Mouse (Mus musculus) kidney, postnatal 10 days (tissue): ENCODE measurements around the gene Ifi206.
A peak's percentile ranks its signal among the peaks of the same experiment; 100 is the strongest.
"Not testable (repeated sequence)": the region's sequence is repeated elsewhere in the genome, so short reads cannot be mapped to it uniquely, and the experiment has no call there.

Source experiments
- DNase-seq: peaks from one replicate; pipeline ENCODE4 v3.0.0; 2021; ENCODE audit warnings: mixed read lengths

The Ifi206 gene

DNA sequence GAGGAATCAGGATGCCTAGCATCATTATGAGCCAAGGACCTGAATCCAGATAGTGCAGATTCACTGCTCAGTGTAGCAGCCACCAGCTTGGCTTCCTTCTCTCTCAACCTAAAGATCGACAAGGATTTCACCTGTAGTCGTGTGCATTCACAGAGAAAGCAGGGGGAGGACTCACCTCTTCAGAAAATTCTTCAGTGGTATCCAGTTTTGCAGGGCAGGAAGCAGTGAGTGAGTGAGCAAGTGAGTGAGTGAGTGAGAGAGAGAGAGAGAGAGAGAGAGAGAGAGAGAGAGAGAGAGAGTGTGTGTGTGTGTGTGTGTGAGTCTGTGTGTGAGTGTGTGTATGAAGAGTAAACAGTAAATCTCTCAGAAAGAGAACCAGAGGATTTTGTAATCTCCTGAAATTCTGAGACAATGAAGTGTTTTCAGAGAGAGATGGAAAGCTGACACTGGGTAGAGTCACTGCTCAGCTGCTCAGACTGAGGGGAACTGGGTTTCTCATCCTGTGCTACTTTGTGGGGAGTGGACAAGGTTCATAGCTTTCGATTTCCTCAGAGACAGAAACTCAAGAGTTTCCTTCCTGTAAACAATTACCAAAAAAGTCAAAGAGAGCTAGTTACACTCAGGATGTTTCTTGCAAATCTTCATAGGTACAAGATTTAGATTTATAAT lies at the start of gene Ifi206:
Ifi206 (minus strand) TSS at position 230 of the 669 bp plus-strand sequence.
- not testable (repeated sequence) for DNase-seq

DNA sequence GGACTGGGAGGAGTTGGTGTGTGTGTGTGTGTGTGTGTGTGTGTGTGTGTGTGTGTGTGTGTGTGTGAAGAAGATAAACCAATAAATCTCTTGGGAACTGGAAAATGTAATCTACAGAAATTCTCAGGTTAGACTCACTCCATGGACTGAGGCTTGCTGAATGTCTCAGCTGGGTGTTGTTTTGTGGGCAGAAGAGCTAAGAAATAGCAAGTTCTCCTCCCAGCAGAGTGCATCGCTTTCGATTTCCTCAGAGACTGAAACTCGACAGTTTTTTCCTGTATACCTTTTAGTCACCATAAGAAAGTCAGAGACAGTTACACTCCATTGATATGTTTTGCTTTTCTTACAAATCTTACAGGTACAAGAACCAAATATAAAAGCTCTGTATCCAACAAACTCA lies 45.0 kb upstream of the Ifi206 start, which contains the start of gene Ifi214:
Ifi214 (minus strand) TSS at position 167 of the 400 bp plus-strand sequence.
- DNase-seq: not testable (repeated sequence)

DNA sequence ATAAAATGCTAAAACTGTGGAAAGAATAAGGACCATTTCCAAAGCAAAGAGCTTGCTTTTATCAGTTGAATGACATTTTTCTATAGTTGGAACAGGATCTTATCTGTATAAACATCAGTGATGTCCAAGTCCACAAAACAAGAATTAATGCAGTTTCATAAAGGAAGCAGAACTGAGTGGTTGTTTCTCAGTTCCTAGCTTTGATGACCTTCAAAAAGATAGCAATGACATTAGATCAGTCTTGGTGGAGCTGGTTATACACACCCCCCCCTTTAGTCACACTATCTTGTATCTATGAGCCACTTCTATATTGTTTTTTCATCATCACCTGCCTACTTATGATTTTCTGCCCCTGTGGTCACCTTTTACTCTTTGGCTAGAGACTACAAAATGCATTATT lies 30.6 kb upstream of the Ifi206 start:
- no peak for DNase-seq

DNA sequence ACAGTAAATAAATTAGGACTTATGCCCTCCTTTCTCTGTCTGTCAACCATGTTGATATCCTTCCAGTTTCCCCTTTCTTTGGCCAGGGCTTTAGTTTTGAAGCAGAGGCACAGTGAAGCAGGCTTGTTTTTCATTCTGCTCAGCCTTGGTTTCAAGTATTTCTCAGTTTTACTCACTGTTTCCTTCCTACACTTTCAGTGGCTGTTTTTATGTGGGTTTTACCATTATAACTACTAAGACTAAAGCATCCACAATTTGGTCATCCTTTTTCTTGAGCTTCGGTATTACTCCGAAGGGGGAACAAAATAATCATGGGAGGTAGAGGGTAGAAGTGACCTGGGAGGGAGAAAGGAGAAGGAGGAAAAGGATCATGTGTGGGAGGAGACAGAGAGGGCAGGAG lies 19.8 kb upstream of the Ifi206 start:
- not testable (repeated sequence) for DNase-seq

DNA sequence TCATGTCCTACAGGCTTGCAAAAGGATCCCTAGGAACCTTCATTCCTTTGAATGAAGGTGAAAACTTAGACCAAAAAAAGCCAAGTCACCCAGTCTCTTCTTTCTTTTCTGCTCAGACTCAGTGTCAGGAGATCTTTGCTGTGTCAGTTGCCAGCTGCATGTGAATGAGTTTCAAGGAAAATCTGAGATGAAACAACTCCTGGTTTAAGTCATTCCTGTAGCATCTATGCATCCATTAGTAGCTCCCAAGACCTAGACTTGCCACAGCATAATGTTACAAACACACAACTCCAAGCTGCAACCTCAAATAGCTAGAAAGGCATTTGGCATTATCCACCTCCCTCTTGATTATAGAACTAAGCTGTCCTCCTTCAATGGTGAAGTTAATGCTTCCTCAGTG lies 642 bp upstream of the Ifi206 start:
- DNase-seq: not testable (repeated sequence)

DNA sequence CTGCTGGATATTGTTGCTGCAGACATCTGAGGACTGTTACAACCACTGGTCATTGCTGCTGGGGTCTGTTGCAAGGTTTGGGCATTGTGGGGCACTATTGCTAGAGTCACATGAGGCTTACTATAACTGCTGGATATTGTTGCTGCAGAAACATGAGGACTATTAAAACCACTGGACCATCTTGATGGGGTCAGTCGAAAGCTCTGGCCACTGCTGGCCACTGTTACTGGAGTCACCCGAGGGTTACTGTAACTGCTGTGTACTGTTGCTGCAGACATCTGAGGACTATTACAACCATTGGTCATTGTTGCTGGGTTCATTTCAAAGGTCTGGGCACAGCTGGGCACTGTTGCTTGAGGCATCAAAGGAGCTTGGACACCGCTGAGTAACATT lies 9.7 kb downstream of the Ifi206 start:
- DNase-seq: not testable (repeated sequence)

DNA sequence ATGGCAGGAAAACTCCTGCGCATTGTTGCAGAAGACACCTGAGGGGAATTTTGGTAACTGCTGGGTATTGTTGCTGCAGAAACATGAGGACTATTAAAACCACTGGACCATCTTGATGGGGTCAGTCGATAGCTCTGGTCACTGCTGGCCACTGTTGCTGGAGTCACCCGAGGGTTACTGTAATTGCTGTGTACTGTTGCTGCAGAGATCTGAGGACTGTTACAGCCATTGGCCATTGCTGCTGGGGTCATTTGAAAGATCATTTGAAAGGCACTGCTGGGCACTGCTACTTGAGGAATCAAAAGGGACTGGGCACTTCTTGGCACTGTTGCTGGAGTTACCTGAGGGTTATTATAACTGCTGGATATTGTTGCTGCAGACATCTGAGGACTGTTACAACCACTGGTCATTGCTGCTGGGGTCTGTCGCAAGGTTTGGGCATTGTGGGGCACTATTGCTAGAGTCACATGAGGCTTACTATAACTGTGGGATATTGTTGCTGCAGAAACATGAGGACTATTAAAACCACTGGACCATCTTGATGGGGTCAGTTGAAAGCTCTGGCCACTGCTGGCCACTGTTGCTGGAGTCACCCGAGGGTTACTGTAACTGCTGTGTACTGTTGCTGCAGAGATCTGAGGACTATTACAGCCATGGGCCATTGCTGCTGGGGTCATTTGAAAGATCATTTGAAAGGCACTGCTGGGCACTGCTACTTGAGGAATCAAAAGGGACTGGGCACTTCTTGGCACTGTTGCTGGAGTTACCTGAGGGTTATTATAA lies 10.3 kb downstream of the Ifi206 start:
- DNase-seq: not testable (repeated sequence)

DNA sequence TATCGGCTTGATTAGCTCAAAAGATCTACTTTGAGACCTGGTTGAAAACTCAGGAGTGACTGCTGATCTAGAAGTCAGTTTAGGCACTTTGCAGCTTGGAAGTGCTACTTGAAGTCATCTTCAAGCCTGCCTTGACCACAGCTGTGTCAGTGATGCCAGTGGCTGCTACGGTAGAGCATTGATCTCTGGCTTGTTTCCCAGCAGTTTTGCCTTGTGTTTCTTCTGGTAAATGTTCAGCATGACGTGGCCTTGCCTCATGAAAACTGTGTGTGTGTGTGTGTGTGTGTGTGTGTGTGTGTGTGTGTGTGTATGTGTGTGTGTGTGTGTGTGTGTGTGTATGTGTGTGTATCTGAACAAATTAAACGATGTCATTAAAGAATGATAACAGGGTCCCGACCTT lies 34.1 kb downstream of the Ifi206 start:
- DNase-seq: no peak

DNA sequence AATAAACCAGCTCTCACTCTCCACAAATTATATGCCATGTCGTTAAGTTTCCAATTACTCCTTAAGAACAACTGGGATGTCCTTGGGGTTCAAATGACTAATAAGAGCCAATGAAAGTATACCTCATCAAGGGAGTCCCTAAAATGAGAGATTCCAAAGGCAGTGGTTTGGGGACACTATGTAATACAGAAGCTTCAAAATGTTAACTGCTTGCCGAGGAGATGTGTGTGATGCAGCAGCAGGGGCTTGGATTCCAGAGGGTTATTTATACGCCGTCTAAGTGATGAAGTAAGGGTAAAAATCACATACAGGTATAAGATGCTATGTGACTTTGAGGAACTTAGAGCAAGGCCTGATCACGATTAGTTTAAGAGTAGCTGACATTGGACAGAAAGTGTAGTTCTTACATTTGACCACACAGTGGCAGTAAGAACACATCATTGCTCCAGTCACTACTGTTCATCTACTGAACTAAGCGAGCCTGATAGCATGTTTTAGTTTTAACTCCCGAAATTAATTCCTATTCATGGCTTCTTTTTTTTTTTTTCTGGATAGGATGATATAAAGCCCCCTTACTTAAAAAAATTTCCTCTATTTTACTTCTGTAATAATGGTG lies 34.6 kb downstream of the Ifi206 start:
- DNase-seq: peak; percentile 27

DNA sequence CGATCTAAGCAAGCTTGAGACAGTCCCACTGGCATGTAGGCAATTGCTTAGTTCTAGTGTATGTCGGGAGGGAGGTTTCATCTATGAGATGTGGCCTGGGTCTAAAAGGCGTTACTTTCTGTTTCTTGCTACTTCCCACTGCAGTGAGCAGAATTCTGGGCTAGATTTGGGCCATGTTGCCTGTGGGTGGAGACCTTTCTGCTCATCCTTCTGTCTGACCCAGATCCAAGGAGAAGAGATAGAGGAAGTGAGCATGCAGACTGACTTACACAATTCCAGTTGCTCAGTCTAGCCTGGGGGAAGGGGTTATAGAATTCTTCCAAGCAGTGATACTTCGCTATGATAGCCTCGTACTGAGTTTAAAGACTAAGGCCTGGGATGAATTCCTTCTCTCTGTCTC lies 39.2 kb downstream of the Ifi206 start:
- no peak for DNase-seq

DNA sequence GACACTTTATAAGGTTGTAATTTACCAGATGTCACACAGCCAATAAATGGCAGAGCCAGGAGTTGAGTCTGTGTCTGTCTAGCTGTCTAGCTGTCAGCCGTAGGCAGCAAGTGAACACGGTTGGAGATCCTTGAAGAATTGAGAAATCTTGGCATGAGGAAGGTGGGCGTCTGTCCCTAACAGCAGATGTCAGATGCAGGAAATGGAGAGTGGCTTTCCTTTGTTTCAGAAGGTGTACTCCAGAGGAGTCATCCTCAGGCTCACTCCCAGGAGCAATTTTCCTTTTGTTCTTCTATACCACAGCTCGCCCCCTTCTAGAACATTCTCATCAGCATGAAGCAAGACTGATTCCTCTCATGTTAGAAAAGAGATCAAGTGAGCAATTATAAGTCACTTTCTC lies 40.2 kb downstream of the Ifi206 start:
- DNase-seq: no peak

DNA sequence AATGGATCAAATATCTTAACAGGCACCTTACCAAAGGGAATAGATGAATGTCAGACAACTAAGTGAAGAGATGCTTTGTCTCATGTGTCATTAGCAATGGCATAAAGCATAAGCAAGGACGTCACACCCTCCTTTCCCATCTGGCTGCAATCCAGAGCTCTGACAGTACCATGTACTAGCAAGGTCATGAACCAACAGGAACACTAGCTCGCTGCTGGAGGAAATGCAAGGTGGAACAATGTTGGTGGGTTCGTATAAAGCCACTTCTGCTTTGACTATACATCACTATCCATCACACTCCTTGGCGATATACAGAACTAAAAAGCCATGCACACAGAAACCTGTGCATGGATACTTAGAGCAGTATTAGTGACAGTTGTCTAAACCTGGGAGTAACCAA lies 43.8 kb downstream of the Ifi206 start:
- no peak for DNase-seq

DNA sequence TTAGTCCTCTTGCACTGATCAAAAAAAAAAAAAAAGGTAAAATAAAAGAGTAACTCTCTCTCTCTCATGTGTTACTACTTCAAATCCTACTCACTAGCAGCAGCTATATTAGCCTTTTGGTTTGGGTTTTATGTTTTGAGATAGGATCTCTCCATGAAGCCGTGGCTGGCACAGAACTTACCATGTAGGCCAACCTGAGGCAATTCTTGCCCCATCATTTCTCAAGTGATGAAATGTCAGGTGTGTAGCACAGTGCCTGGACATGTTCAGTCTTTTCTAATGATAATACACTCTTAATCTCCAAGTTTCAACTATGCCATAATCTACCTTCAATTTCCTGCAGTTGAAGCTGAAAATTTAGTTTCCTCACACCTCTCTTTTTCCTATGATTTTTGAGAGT lies 47.8 kb downstream of the Ifi206 start:
- DNase-seq: no peak

DNA sequence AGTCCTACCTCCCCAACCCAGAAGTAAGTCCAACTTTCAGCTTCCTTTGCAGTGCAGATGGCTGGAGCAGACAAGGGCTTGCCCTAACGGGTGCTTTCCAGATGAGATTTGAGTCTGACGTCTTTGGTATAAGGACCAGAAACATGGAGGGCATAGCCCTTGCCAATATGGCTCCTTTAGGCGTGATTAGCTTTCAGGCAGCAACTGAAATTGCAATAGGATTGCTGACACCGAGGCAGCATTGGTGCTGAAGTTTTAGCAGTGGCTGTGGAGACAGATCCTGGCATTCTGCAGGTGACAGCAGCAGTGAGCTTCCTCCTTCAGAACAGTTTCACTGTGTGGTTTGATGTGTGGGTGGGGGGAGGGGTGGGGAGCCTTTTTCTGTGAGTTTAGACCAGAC lies 49.6 kb downstream of the Ifi206 start:
- no peak for DNase-seq

DNA sequence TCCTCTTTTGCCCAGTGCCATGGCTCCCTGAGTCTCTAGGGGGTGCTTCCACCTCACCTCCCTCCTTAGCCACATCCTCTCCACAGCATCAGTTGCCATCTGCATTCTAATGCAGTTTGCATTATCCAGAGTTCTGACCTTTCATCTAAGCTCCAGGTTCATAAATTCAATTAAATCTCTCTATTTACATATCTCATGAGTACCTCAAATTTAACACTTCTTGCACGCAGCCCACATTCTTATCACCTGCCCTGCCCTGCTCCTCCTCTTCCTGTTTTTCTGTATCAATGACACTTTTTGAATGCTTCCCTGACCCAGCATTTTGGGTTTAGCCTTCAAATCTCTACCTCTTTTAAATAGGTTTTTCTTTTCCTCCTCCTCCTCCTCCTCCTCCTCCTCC lies 50.2 kb downstream of the Ifi206 start:
- no peak for DNase-seq

DNA sequence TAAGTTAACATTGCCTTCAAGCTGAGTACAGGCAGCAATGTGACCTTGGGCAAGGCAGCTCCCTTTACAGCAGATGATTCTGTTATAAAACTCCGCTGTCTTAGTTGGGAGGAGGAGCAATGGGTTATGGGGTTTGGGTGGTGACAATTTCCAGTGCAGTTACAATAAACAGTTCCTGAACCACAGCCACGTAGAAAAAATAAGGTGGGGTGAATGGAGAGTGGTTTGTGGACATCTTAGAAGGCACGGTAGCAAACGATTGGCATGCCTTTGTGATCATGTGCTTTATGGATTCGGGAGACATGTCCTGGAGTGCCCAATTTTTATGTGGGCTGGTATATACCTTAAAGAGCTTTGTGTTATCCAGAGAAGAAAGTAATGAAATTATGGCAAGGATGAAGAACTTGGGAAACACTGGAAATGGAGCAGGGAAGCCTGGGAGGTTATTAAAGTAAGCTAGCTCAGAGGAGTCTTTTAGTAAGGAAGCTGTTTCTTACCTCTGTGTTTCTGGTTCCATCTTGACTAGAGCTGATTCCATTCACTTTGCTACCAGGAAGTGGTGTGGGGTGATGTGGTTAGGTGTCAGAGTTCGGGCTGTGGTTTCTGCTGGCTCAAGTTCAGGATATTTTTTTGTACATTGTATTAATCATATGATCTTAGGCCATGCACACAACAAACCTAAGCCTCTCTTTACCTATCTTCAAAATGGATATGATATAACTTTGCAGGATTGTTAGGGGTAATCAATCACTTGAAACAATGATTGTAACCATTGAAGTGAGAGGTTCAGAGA lies 53.5 kb downstream of the Ifi206 start:
- no peak for DNase-seq

DNA sequence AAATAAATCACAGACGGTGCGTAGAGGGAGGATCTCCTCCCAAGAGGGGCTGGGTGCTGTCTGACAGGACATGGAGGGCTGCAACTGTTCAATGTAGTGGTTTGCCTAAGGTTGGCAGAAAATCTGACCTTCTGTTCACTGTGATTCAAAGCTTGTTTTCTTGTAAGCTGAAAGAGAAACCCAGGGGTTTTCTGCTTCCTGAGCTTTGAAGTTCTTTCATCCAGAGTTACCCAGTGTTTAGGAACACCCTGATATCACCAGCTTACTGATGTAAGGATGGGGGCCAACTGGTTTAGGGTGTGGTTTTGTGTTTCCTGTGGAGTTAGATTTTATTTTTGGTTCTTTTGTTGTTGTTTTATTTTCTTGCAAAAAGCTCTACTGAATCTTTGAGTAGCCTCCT lies 58.4 kb downstream of the Ifi206 start:
- DNase-seq: no peak

DNA sequence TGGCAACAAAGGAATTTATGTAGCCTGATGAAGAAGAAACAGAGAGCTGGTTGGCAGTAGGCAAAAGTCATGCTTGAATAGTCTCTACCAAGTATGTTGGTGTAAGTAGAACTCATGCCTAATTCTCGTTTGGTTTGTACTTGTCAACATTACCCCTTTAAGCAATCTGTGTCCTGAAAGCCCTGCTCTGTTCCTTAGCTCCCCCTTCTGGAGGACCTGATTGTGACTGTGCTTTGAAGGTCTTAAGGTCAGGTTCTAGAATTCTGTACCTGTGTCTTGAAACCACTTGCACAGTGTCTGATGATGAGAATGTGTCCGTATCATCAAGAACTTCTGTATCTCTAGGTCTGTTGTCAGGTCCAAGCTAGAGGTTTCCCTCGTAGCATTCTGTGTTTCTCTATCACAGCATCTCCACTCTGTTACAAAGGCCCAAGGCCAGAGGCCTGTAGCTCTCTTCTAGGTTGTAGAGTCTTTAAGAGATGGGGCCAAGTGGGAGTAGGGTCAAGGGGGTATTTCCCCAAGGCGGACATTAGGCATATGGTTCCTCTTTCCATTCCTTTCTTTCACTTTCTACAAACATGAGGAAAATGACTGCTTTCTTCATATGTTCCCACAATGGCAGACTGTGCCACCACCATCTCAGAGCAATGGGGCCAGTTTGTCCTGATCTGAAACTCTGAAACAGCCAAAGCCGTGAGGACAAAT lies 60.7 kb downstream of the Ifi206 start:
- no peak for DNase-seq

DNA sequence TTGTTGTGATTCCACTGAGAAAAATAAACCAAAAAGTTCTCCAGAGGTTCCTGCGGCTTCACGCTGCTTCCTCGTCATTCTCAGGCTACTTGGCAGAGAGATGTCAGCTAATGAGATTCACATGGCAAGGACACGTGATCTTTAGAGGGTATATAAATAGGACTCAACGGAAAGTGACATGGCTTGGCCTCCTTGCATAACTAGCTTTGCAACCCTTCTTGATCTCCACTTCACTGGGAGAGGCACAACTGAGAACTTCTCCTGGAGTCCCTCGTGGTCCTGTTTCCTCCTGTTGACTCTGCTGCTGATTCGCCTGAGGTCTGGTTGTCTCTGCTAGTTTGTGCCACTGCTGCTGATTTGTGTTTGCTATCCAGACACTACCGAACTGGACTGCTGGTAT lies 63.5 kb downstream of the Ifi206 start:
- no peak for DNase-seq

DNA sequence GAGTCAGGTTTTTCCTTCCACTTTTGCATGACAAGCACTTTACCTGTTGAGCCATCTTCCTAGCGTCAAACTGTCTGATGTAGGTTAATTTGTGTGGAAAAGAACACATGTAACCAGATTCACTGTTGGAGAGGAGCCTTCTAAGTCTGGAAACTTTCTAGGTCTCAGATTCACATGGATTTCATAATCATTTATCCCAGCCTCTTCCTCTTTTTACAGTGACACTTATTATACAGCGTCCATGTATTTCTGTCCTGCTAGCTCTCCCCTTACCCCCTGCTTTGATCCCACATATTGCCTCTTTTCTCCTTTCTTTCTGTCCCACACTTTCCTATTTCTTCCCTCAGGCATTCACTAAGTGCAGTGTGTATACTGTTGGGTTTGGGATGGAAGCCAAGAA lies 64.5 kb downstream of the Ifi206 start:
- DNase-seq: no peak

DNA sequence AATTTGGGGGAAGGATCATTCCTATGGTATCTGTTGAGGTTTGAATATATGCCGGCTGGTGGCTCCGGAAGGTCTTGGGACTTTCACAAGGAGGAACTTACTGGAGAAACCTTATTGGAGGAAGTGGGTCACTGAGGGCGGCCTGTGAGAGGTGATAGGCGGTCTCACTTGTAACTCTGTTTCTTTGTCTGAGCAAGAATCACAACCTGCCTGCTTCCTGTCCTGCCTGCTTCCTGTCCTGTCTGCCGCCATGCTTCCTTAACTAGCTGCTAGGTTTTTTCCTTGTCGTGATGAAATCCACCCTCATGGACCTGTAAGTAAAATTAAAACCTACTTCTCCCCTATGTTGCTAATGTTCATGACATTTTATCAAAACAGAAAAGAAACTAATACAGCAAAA lies 70.5 kb downstream of the Ifi206 start:
- no peak for DNase-seq

DNA sequence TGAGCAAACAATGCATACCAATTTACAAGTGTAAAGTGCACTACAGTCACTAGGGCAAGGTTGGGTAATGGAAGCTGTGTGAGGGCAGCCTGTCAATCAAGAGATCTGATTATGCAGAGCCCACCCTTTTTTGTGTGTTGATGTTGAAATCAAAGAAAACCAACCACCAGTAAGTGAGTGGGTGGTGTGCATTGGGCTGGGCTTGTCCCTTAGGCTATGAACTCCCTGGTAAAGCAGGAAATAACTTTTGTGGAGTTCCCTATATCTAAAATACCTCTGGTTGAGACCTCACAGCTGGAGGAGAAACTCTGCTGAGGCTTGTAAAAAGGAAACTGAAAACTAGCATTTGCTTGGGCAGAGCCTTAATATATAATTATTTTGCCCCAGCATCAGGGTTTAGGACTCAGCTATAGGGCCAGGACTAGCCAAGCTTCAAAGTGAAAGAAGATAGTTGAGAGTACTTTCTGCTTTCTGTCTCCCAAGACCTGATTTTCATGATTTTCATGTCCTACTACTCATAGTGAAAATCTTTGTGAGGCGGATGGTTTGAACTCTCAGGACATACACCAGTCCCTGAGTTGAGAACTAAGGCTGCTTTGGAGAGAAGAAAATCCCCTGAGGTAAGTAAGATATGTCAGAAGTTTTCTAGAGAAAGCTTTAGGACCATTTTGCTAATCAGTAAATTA lies 71.8 kb downstream of the Ifi206 start:
- DNase-seq: peak; percentile 9
